8 mouse cellular contexts compared by ENCODE assay signal in the genomic region with DNA sequence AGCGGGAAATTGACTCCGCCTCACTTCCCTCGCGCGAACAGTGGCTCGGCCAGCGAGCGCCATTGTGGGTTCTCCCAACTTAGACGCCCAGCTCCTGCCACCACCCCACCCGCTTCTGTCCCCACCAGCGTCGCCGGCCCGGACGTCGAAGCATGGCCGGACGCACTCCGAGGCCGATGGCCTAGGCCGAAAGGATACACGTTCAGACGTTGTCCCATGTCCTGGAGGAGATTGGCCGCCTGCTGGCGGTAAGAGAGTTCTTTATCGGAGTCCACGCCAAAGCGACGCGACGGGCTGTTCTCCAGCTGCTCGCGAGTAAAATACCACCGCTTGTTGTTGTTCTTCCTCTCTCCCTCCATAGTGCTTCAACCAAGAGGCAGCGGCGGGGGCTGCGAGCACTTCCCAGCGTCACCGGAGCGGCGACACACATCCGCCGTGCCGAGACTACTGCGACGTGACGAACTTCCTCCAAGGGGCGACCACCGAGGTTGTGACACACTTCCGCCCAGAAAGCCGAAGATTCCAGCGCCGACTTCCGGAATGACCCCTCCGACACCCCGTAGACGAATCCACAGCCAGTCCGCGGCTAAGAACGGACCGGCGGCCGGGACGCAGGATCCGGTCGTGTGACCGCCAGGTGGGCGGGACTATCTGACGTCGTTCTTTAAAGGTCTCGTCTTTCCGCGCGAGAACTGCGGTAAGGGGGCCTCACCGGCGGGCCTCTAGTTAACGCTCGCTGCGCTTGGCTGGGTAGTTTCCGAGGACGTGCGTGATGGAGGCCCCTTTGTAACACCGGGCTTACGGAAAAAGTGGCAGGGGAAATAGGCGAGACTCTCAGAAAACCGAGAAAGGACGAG. TPM values are rescaled to one million over a fixed set of nuclear protein-coding genes. Genes with fewer than 3 reads are reported as not detected.
A peak's percentile ranks its signal among the peaks of the same experiment; 100 is the strongest.
DNase-seq lines count a peak whose midpoint lies in the region; ATAC-seq and TF ChIP-seq lines count a peak whose summit lies in the region.

No protein-coding gene starts in this region.

- no peaks in the 10 kb centered on the region for H3K27me3 ChIP-seq in heart, embryonic 12.5 days (replicated peaks)
- H3K27me3 ChIP-seq in kidney, postnatal 0 days (ENCODE audit: insufficient read depth, low read length): no peaks in the 10 kb centered on the region
- no peaks in the 10 kb centered on the region for H3K27me3 ChIP-seq in liver, embryonic 11.5 days (replicated peaks; ENCODE audit: control insufficient read depth, insufficient read depth, low read length)
- no peaks in the 10 kb centered on the region for H3K27me3 ChIP-seq in stomach, embryonic 14.5 days (ENCODE audit: control insufficient read depth, insufficient read depth, low read length)

- TF ChIP-seq CTCF in kidney, postnatal 0 days (IDR thresholded peaks at IDR 0.05; ENCODE audit: low read depth): peak; percentile 39

- H3K27ac ChIP-seq in heart, embryonic 12.5 days (ENCODE audit: poor library complexity, severe bottlenecking): peak overlapping the region; percentile 98
- H3K27ac ChIP-seq in kidney, postnatal 0 days: peak overlapping the region; percentile 98
- H3K27ac ChIP-seq in liver, embryonic 11.5 days (ENCODE audit: low read depth, low read length): peak overlapping the region; percentile 97
- peak overlapping the region; percentile 96 for H3K27ac ChIP-seq in stomach, embryonic 14.5 days (ENCODE audit: low read length)

- H3K4me3 ChIP-seq in heart, embryonic 12.5 days: peak overlapping the region; percentile 87
- H3K4me3 ChIP-seq in kidney, postnatal 0 days (replicated peaks; ENCODE audit: low read depth, low read length): peak overlapping the region; percentile 78
- H3K4me3 ChIP-seq in liver, embryonic 11.5 days (ENCODE audit: low read depth, low read length): peak overlapping the region; percentile 92
- peak overlapping the region; percentile 94 for H3K4me3 ChIP-seq in stomach, embryonic 14.5 days (ENCODE audit: low read depth, low read length)

- ATAC-seq in erythroid progenitor cell, adult 5-6 weeks (replicated peaks; ENCODE audit: low FRiP score, poor library complexity, severe bottlenecking): peak; percentile 93
- ATAC-seq in heart, embryonic 12.5 days (ENCODE audit: insufficient number of reproducible peaks, low FRiP score): peak; percentile 96
- ATAC-seq in kidney, postnatal 0 days (replicated peaks; ENCODE audit: low FRiP score, low read depth): peak; percentile 95
- ATAC-seq in liver, embryonic 11.5 days (replicated peaks; ENCODE audit: low FRiP score): peak; percentile 95
- peak; percentile 96 for ATAC-seq in stomach, embryonic 14.5 days (ENCODE audit: insufficient number of reproducible peaks, insufficient read depth, low FRiP score, low read depth)

- H3K9me3 ChIP-seq in heart, embryonic 12.5 days (replicated peaks): no peaks in the 10 kb centered on the region
- H3K9me3 ChIP-seq in kidney, postnatal 0 days (replicated peaks; ENCODE audit: low read length): no peaks in the 10 kb centered on the region
- no peaks in the 10 kb centered on the region for H3K9me3 ChIP-seq in liver, embryonic 11.5 days (ENCODE audit: control insufficient read depth, low read length)
- no peaks in the 10 kb centered on the region for H3K9me3 ChIP-seq in stomach, embryonic 14.5 days (ENCODE audit: control insufficient read depth, low read depth, low read length)

- H3K9ac ChIP-seq in heart, embryonic 12.5 days: peak overlapping the region; percentile 97
- H3K9ac ChIP-seq in kidney, postnatal 0 days (ENCODE audit: low read depth, low read length): peak overlapping the region; percentile 90
- peak overlapping the region; percentile 94 for H3K9ac ChIP-seq in liver, embryonic 11.5 days (ENCODE audit: low read depth, low read length)
- H3K9ac ChIP-seq in stomach, embryonic 14.5 days (replicated peaks; ENCODE audit: low read depth, low read length): peak overlapping the region; percentile 91

- peaks cover 26% of the 10 kb centered on the region for H3K4me1 ChIP-seq in heart, embryonic 12.5 days (replicated peaks)
- peaks cover 26% of the 10 kb centered on the region for H3K4me1 ChIP-seq in kidney, postnatal 0 days (replicated peaks; ENCODE audit: insufficient read depth, low read length)
- peaks cover 17% of the 10 kb centered on the region for H3K4me1 ChIP-seq in liver, embryonic 11.5 days (replicated peaks; ENCODE audit: control insufficient read depth, insufficient read depth, low read length)
- H3K4me1 ChIP-seq in stomach, embryonic 14.5 days (ENCODE audit: control insufficient read depth, insufficient read depth, low read length): peaks cover 22% of the 10 kb centered on the region; the same call in 1 of the 2 replicates

- peak overlapping the region; percentile 94 for H3K4me2 ChIP-seq in heart, embryonic 12.5 days
- peak overlapping the region; percentile 74 for H3K4me2 ChIP-seq in kidney, postnatal 0 days (ENCODE audit: low read length)
- H3K4me2 ChIP-seq in liver, embryonic 11.5 days: peak overlapping the region; percentile 75
- H3K4me2 ChIP-seq in stomach, embryonic 14.5 days (replicated peaks; ENCODE audit: low read depth, low read length): peak overlapping the region; percentile 91

- peak; percentile 100 for DNase-seq in CD4-positive helper T cell, adult 2 months (ENCODE audit: low read depth, low spot score)
- DNase-seq in brain, embryonic 18.5 days (ENCODE audit: low read depth, low spot score): peak; percentile 98
- DNase-seq in kidney, postnatal 0 days (ENCODE audit: low spot score): peak; percentile 99
- DNase-seq in liver, embryonic 11.5 days (ENCODE audit: low spot score): peak; percentile 100
- peak; percentile 99 for DNase-seq in naive thymus-derived CD4-positive, alpha-beta T cell, adult 2 months (ENCODE audit: low read depth)

- H3K36me3 ChIP-seq in heart, embryonic 12.5 days: peaks cover 21% of the 10 kb centered on the region
- 0 out of 2 replicates have a peak, but pooled peaks cover 5% of the 10 kb centered on the region for H3K36me3 ChIP-seq in kidney, postnatal 0 days (ENCODE audit: insufficient read depth, low read length)
- H3K36me3 ChIP-seq in liver, embryonic 11.5 days (ENCODE audit: control insufficient read depth, insufficient read depth, low read length): peaks cover 10% of the 10 kb centered on the region; the same call in 1 of the 2 replicates
- H3K36me3 ChIP-seq in stomach, embryonic 14.5 days (ENCODE audit: control insufficient read depth, insufficient read depth, low read length): peaks cover 25% of the 10 kb centered on the region

- WGBS in heart, embryonic 12.5 days: under 1% methylated on average over 88 of the region's 88 CpGs
- WGBS in kidney, postnatal 0 days: under 1% methylated on average over 88 of the region's 88 CpGs
- under 1% methylated on average over 88 of the region's 88 CpGs for WGBS in liver, embryonic 11.5 days
- under 1% methylated on average over 88 of the region's 88 CpGs for WGBS in stomach, embryonic 14.5 days

RNA-seq across cellular contexts. Expression of gene Ccnt1, which starts 3.2 kb away (rescaled TPM):
- total RNA-seq in erythroid progenitor cell, adult 5-6 weeks (2015; ENCODE audit: low replicate concordance): 80.0 and 121 TPM in 2 replicates
- 72.0 and 75.4 TPM in 2 replicates for total RNA-seq in erythroid progenitor cell, adult 5-6 weeks (2017; ENCODE audit: low replicate concordance)
- 37.9 and 39.5 TPM in 2 replicates for polyA plus RNA-seq in heart, embryonic 12.5 days (2016; fragmentation: Nextera tagmentation; extraction: Ambion mirVana)
- 42.3 and 46.2 TPM in 2 replicates for polyA plus RNA-seq in kidney, postnatal 0 days (2015; fragmentation: Nextera tagmentation; extraction: Ambion mirVana)
- 56.0 and 56.3 TPM in 2 replicates for polyA plus RNA-seq in liver, embryonic 11.5 days (2014; fragmentation: Nextera tagmentation; extraction: Ambion mirVana)
- polyA plus RNA-seq in stomach, embryonic 14.5 days (2014; fragmentation: Nextera tagmentation; extraction: Ambion mirVana): 60.0 and 61.2 TPM in 2 replicates

RNA-seq across cellular contexts. Expression of gene 4930415O20Rik, which starts 3.3 kb away (rescaled TPM):
- not detected in 2 replicates for total RNA-seq in erythroid progenitor cell, adult 5-6 weeks (2015; ENCODE audit: low replicate concordance)
- not detected in 2 replicates for total RNA-seq in erythroid progenitor cell, adult 5-6 weeks (2017; ENCODE audit: low replicate concordance)
- polyA plus RNA-seq in heart, embryonic 12.5 days (2016; fragmentation: Nextera tagmentation; extraction: Ambion mirVana): not detected in 2 replicates
- polyA plus RNA-seq in kidney, postnatal 0 days (2015; fragmentation: Nextera tagmentation; extraction: Ambion mirVana): 0.30 and 0.62 TPM in 2 replicates
- polyA plus RNA-seq in liver, embryonic 11.5 days (2014; fragmentation: Nextera tagmentation; extraction: Ambion mirVana): 0.55 TPM in 1 of 2 replicates, not detected in the other
- not detected in 2 replicates for polyA plus RNA-seq in stomach, embryonic 14.5 days (2014; fragmentation: Nextera tagmentation; extraction: Ambion mirVana)

RNA-seq across cellular contexts. Expression of gene Kansl2, which starts 33.4 kb away (rescaled TPM):
- total RNA-seq in erythroid progenitor cell, adult 5-6 weeks (2015; ENCODE audit: low replicate concordance): 15.5 and 19.7 TPM in 2 replicates
- 11.5 and 18.0 TPM in 2 replicates for total RNA-seq in erythroid progenitor cell, adult 5-6 weeks (2017; ENCODE audit: low replicate concordance)
- polyA plus RNA-seq in heart, embryonic 12.5 days (2016; fragmentation: Nextera tagmentation; extraction: Ambion mirVana): 95.9 and 99.7 TPM in 2 replicates
- polyA plus RNA-seq in kidney, postnatal 0 days (2015; fragmentation: Nextera tagmentation; extraction: Ambion mirVana): 87.1 and 96.3 TPM in 2 replicates
- 92.6 and 94.2 TPM in 2 replicates for polyA plus RNA-seq in liver, embryonic 11.5 days (2014; fragmentation: Nextera tagmentation; extraction: Ambion mirVana)
- polyA plus RNA-seq in stomach, embryonic 14.5 days (2014; fragmentation: Nextera tagmentation; extraction: Ambion mirVana): 90.6 and 92.2 TPM in 2 replicates

RNA-seq across cellular contexts. Expression of gene Adcy6, which starts 42.4 kb away (rescaled TPM):
- total RNA-seq in erythroid progenitor cell, adult 5-6 weeks (2015; ENCODE audit: low replicate concordance): 62.3 and 81.3 TPM in 2 replicates
- total RNA-seq in erythroid progenitor cell, adult 5-6 weeks (2017; ENCODE audit: low replicate concordance): 133 and 140 TPM in 2 replicates
- 46.7 and 46.8 TPM in 2 replicates for polyA plus RNA-seq in heart, embryonic 12.5 days (2016; fragmentation: Nextera tagmentation; extraction: Ambion mirVana)
- 16.8 and 17.0 TPM in 2 replicates for polyA plus RNA-seq in kidney, postnatal 0 days (2015; fragmentation: Nextera tagmentation; extraction: Ambion mirVana)
- polyA plus RNA-seq in liver, embryonic 11.5 days (2014; fragmentation: Nextera tagmentation; extraction: Ambion mirVana): 8.3 and 12.3 TPM in 2 replicates
- polyA plus RNA-seq in stomach, embryonic 14.5 days (2014; fragmentation: Nextera tagmentation; extraction: Ambion mirVana): 21.9 and 23.0 TPM in 2 replicates

Comparison
In these comparisons a context has a peak if more than half of its experiments do, and no peak if none do; other contexts are left out.
1. Peak in every context shown above with its lines: DNase-seq, ATAC-seq, H3K4me3 ChIP-seq and H3K27ac ChIP-seq.